Comparison of ENCODE assay signal across 7 mouse cellular contexts in the genomic region with DNA sequence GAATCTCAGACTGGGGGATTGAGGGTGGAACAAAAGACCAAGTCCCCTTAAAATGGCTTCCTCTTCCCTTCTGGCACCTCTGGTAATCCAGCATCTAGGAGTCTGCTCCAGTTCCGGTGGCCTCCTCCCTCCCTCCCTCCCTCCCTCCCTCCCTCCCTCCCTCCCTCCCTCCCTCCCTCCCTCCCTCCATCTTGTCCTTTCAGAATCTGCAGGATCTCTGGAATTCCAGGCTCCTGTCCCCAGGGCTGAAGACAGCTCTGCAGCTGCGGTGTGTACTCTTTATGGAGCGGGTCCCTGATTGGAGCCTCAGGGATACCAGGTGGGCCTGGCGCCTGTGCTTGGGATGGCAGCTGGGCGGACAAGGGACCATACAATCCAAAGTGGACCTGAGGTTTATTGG. TPM values are rescaled to one million over a fixed set of nuclear protein-coding genes. Genes with fewer than 3 reads are reported as not detected.
DNase-seq lines count a peak whose midpoint lies in the region; ATAC-seq and TF ChIP-seq lines count a peak whose summit lies in the region.

No protein-coding gene starts in this region.

- no peak overlapping the region for H3K9ac ChIP-seq in lung, embryonic 15.5 days
- H3K9ac ChIP-seq in embryonic facial prominence, embryonic 14.5 days (ENCODE audit: low read depth, low read length), result 0 out of 2 replicates have a peak overlapping the region, but pooled peaks have one; percentile 25

- H3K27ac ChIP-seq in lung, embryonic 15.5 days, result peak overlapping the region; percentile 89
- peak overlapping the region; percentile 78 for H3K27ac ChIP-seq in embryonic facial prominence, embryonic 14.5 days (replicated peaks; ENCODE audit: low read depth, low read length)
- peak overlapping the region; percentile 98 for H3K27ac ChIP-seq in small intestine, adult 2 months (ENCODE audit: insufficient read depth, low read depth, low read length)

- H3K36me3 ChIP-seq in lung, embryonic 15.5 days, result peaks cover 46% of the 10 kb centered on the region
- peaks cover 64% of the 10 kb centered on the region for H3K36me3 ChIP-seq in embryonic facial prominence, embryonic 14.5 days (ENCODE audit: control insufficient read depth, insufficient read depth, low read length)
- peaks cover 33% of the 10 kb centered on the region for H3K36me3 ChIP-seq in small intestine, adult 2 months (ENCODE audit: control insufficient read depth, insufficient read depth, low read length)

- peaks cover 47% of the 10 kb centered on the region for H3K4me1 ChIP-seq in lung, embryonic 15.5 days
- peaks cover 31% of the 10 kb centered on the region for H3K4me1 ChIP-seq in embryonic facial prominence, embryonic 14.5 days (ENCODE audit: control insufficient read depth, insufficient read depth, low read length)
- H3K4me1 ChIP-seq in small intestine, adult 2 months (ENCODE audit: control insufficient read depth, insufficient read depth, insufficient read length, low read length), result peaks cover 22% of the 10 kb centered on the region

- DNase-seq in lung, postnatal 36 days, result no peak
- no peak for DNase-seq in embryonic facial prominence, embryonic 14.5 days (ENCODE audit: low spot score)
- peak; percentile 39 for DNase-seq in kidney, postnatal 10 days
- no peak for DNase-seq in left cerebral cortex, postnatal 14 days (ENCODE audit: low spot score in 2 of 2)
- no peak for DNase-seq in natural killer cell, adult 2 months (ENCODE audit: low spot score in 2 of 2)

- TF ChIP-seq CTCF in small intestine, adult 2 months (IDR thresholded peaks at IDR 0.05; ENCODE audit: extremely low read depth, insufficient read length, insufficient replicate concordance, low read depth, low read length), result no peak

- H3K4me3 ChIP-seq in lung, embryonic 15.5 days, result no peak overlapping the region
- no peak overlapping the region for H3K4me3 ChIP-seq in embryonic facial prominence, embryonic 14.5 days (ENCODE audit: low read depth, low read length)
- peak overlapping the region; percentile 42 for H3K4me3 ChIP-seq in small intestine, adult 2 months (ENCODE audit: low read depth, low read length)

- intact Hi-C loops in left cerebral cortex, postnatal 14 days (cut with DNase I), result loop anchor here (10.0 kb wide), 1 partner anchor 243 kb away; a partner anchor contains a TSS

- ATAC-seq in lung, embryonic 15.5 days (ENCODE audit: borderline replicate concordance, extremely low read depth, low FRiP score, low TSS enrichment), result no peak
- ATAC-seq in embryonic facial prominence, embryonic 14.5 days (ENCODE audit: low read depth), result no peak

- H3K9me3 ChIP-seq in lung, embryonic 15.5 days, result no peaks in the 10 kb centered on the region
- no peaks in the 10 kb centered on the region for H3K9me3 ChIP-seq in embryonic facial prominence, embryonic 14.5 days (ENCODE audit: control insufficient read depth, low read length)

- H3K4me2 ChIP-seq in lung, embryonic 15.5 days, result peak overlapping the region; percentile 59; the same call in 1 of the 2 replicates
- no peak overlapping the region; the same call in 1 of the 2 replicates for H3K4me2 ChIP-seq in embryonic facial prominence, embryonic 14.5 days (ENCODE audit: low read depth, low read length)

- WGBS in lung, embryonic 15.5 days, result 54% methylated on average over 5 of the region's 5 CpGs
- 42% methylated on average over 5 of the region's 5 CpGs for WGBS in embryonic facial prominence, embryonic 14.5 days
- 56% methylated on average over 5 of the region's 5 CpGs for WGBS in small intestine, adult 2 months

- H3K27me3 ChIP-seq in lung, embryonic 15.5 days, result no peaks in the 10 kb centered on the region
- H3K27me3 ChIP-seq in embryonic facial prominence, embryonic 14.5 days (replicated peaks; ENCODE audit: control insufficient read depth, insufficient read depth, low read length), result no peaks in the 10 kb centered on the region
- H3K27me3 ChIP-seq in small intestine, adult 2 months (ENCODE audit: control insufficient read depth, insufficient read depth, low read length), result no peaks in the 10 kb centered on the region

- TF ChIP-seq POLR2A in small intestine, adult 2 months (IDR thresholded peaks at IDR 0.05; ENCODE audit: low read depth, low read length), result no peak

RNA-seq across cellular contexts. Expression of a gene that starts 1.6 kb away (rescaled TPM):
- polyA plus RNA-seq in lung, embryonic 15.5 days (2015; fragmentation: Nextera tagmentation; extraction: Ambion mirVana), result 5,197 and 5,279 TPM in 2 replicates
- polyA plus RNA-seq in embryonic facial prominence, embryonic 14.5 days (2014; fragmentation: Nextera tagmentation; extraction: Ambion mirVana), result 4,260 and 4,697 TPM in 2 replicates
- 1,857 and 2,336 TPM in 2 replicates for polyA plus RNA-seq in small intestine, adult 2 months (2012; rRNA removed)
- 100 to 1,000 TPM; 287 to 302 TPM for total RNA-seq in left cerebral cortex, postnatal 14 days (2021)

RNA-seq across cellular contexts. Expression of a gene that starts 5.4 kb away (rescaled TPM):
- 161 and 176 TPM in 2 replicates for polyA plus RNA-seq in lung, embryonic 15.5 days (2015; fragmentation: Nextera tagmentation; extraction: Ambion mirVana)
- polyA plus RNA-seq in embryonic facial prominence, embryonic 14.5 days (2014; fragmentation: Nextera tagmentation; extraction: Ambion mirVana), result 120 and 132 TPM in 2 replicates
- polyA plus RNA-seq in small intestine, adult 2 months (2012; rRNA removed), result 57.1 and 105 TPM in 2 replicates
- total RNA-seq in left cerebral cortex, postnatal 14 days (2021), result 10 to 100 TPM; 75.0 to 81.0 TPM

RNA-seq across cellular contexts. Expression of a gene that starts 20.4 kb away (rescaled TPM):
- 0.33 and 0.74 TPM in 2 replicates for polyA plus RNA-seq in lung, embryonic 15.5 days (2015; fragmentation: Nextera tagmentation; extraction: Ambion mirVana)
- 1.2 and 1.5 TPM in 2 replicates for polyA plus RNA-seq in embryonic facial prominence, embryonic 14.5 days (2014; fragmentation: Nextera tagmentation; extraction: Ambion mirVana)
- polyA plus RNA-seq in small intestine, adult 2 months (2012; rRNA removed), result 0.09 TPM in 1 of 2 replicates, not detected in the other
- total RNA-seq in left cerebral cortex, postnatal 14 days (2021), result not detected

RNA-seq across cellular contexts. Expression of a gene that starts 23.4 kb away (rescaled TPM):
- 161 and 173 TPM in 2 replicates for polyA plus RNA-seq in lung, embryonic 15.5 days (2015; fragmentation: Nextera tagmentation; extraction: Ambion mirVana)
- polyA plus RNA-seq in embryonic facial prominence, embryonic 14.5 days (2014; fragmentation: Nextera tagmentation; extraction: Ambion mirVana), result 123 and 127 TPM in 2 replicates
- 22.3 and 54.3 TPM in 2 replicates for polyA plus RNA-seq in small intestine, adult 2 months (2012; rRNA removed)
- total RNA-seq in left cerebral cortex, postnatal 14 days (2021), result 10 to 100 TPM; 32.1 to 35.6 TPM

RNA-seq across cellular contexts. Expression of a gene that starts 25.3 kb away (rescaled TPM):
- not detected in 2 replicates for polyA plus RNA-seq in lung, embryonic 15.5 days (2015; fragmentation: Nextera tagmentation; extraction: Ambion mirVana)
- polyA plus RNA-seq in embryonic facial prominence, embryonic 14.5 days (2014; fragmentation: Nextera tagmentation; extraction: Ambion mirVana), result not detected in 2 replicates
- 0.23 TPM in 1 of 2 replicates, not detected in the other for polyA plus RNA-seq in small intestine, adult 2 months (2012; rRNA removed)
- 1 to 10 TPM in 1 of 2 experiments, under 1 TPM in 1; 0.88 to 1.7 TPM for total RNA-seq in left cerebral cortex, postnatal 14 days (2021)
